Mouse (Mus musculus): ENCODE data around the gene Dnajb1. TPM values are rescaled to one million over a fixed set of nuclear protein-coding genes. Genes with fewer than 3 reads are reported as not detected.
A peak's percentile ranks its signal among the peaks of the same experiment; 100 is the strongest.

Gene Dnajb1
- total and polyA plus RNA-seq, 2 experiments from 2014 or later, result 41.2 to 65.1 TPM

DNA sequence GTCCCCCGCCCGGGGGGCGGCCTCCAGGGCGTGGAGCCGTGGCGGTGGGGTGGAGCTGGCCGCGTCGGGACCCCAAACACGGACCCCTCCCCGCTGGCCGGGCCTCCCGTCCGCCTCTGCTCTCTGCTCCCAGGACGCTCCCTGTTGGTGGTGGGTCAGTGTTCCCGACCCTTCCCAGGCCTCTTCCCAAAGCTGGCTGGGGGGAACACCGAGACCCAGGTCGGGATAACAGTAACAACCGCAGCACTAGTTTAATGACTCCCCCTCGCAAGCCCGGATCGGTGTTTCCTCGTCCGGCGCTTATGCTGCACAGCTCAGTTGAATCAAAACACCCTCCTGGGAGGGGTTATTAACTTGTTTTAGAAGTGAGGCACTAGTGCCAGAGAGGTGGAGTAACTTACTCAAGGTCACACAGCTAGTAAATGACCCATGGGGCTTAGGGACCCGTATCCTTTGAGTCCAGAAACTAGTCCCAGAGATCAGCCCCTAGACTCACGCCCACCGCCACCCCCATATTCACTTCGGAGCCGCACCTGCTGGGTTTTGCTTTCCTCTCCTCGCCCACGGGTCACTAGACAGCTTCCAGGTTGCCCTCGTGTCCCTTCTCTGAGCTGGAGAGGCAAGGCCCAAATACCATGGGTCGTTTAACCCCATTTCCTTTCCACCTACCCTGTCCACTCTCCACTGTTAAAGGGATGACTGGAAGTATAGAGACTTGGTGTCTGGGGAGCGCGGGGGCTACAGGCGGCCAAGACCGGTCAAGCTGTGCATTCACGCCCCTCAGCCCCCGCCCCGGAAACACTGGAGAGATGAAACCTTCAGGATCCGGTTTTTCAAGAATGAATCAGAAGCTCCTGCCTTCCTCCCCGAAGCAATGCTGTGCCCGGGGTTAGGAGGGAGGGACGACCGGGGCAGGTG is 45.0 kb downstream of the Dnajb1 start:
- ATAC-seq (peak; percentile 15), DNase-seq (no peak)
- no peak for TF ChIP-seq CTCF (IDR thresholded peaks at IDR 0.05; ENCODE audit: low read depth)
- Histone ChIP-seq H3K4me2 (ENCODE audit: low read depth) (peak overlapping the region; percentile 93), H3K9me3 (ENCODE audit: low read length) (no peaks in the 10 kb centered on the region), H3K36me3 (ENCODE audit: insufficient read depth) (0 out of 2 replicates have a peak, but pooled peaks cover 4% of the 10 kb centered on the region), H3K4me3 (ENCODE audit: low read depth, low read length) (peak overlapping the region; percentile 72), H3K9ac (peak overlapping the region; percentile 66), H3K27ac (ENCODE audit: low read depth, low read length) (peak overlapping the region; percentile 42; the same call in 1 of the 2 replicates), H3K27me3 (ENCODE audit: insufficient read depth, low read length) (no peaks in the 10 kb centered on the region), H3K4me1 (ENCODE audit: insufficient read depth) (peaks cover 11% of the 10 kb centered on the region)
- 4% methylated on average over 46 of the region's 46 CpGs for WGBS

- Histone ChIP-seq H3K4me2 (ENCODE audit: low read depth) (peak overlapping the region; percentile 93), H3K27ac (ENCODE audit: low read depth, low read length) (no peak overlapping the region), H3K4me3 (ENCODE audit: low read depth, low read length) (peak overlapping the region; percentile 72), H3K27me3 (ENCODE audit: insufficient read depth, low read length) (no peaks in the 10 kb centered on the region), H3K9ac (peak overlapping the region; percentile 66), H3K9me3 (ENCODE audit: low read length) (no peaks in the 10 kb centered on the region), H3K4me1 (ENCODE audit: insufficient read depth) (peaks cover 11% of the 10 kb centered on the region), H3K36me3 (ENCODE audit: insufficient read depth) (0 out of 2 replicates have a peak, but pooled peaks cover 4% of the 10 kb centered on the region)
- TF ChIP-seq CTCF (IDR thresholded peaks at IDR 0.05; ENCODE audit: low read depth), result no peak
- 42% methylated on average over 10 of the region's 10 CpGs for WGBS
- no peak for ATAC-seq
- DNase-seq, result no peak
These were observed 45.6 kb downstream of the Dnajb1 start for GRCm38 (mm10) chr8:83653662-83654017.

DNA sequence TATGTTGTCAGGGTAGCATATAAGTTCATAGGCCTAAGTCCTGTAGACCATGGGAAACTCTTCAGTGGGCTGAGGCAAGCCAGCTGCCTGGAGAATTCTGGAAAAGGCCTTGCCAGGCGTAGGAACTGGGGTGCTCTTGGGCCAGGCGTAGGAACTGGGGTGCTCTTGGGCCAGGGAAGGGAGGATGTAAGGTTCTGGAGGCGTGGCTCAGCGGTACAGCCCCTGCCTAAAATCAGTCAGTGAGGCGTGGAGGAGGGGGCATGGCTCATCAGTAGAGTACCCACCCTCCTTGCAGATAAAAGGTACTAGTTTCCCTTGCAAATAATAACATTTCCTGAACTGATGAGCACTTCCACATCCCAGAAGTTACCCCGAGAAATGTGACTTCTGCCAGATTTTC is 46.7 kb downstream of the Dnajb1 start:
- no peak overlapping the region for H3K4me2 ChIP-seq (ENCODE audit: low read depth)
- H3K4me3 ChIP-seq (ENCODE audit: low read depth, low read length), result no peak overlapping the region
- ATAC-seq (no peak), DNase-seq (no peak)
- 0 out of 2 replicates have a peak, but pooled peaks cover 4% of the 10 kb centered on the region for H3K36me3 ChIP-seq (ENCODE audit: insufficient read depth)
- peaks cover 11% of the 10 kb centered on the region for H3K4me1 ChIP-seq (ENCODE audit: insufficient read depth)
- no peaks in the 10 kb centered on the region for H3K27me3 ChIP-seq (ENCODE audit: insufficient read depth, low read length)
- H3K9ac ChIP-seq, result no peak overlapping the region
- WGBS, result 96% methylated on average over 6 of the region's 6 CpGs
- no peaks in the 10 kb centered on the region for H3K9me3 ChIP-seq (ENCODE audit: low read length)
- H3K27ac ChIP-seq (ENCODE audit: low read depth, low read length), result no peak overlapping the region
- TF ChIP-seq CTCF (IDR thresholded peaks at IDR 0.05; ENCODE audit: low read depth), result no peak

DNA sequence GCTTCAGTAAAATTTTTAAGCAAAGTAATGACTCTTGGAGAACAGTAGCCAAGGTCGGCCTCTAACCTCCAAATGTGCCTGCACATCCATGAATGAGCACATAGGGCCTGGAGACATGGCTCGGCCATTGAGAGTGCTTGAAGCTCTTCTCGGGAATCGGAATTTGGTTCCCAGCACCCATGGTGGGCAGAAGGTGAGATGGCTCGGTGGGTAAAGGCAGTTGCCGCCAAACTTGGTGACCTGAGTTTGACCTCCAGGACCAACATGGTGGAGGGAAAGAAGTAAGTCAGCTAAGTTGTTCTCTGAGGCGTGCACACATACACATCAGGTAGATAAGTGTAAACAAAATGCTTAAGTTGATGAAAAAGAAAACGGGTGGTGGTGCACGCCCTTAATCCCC is 48.0 kb downstream of the Dnajb1 start:
- 90% methylated on average over 9 of the region's 9 CpGs for WGBS
- no peak for ATAC-seq
- H3K4me1 ChIP-seq (ENCODE audit: insufficient read depth), result peaks cover 11% of the 10 kb centered on the region
- TF ChIP-seq CTCF (IDR thresholded peaks at IDR 0.05; ENCODE audit: low read depth), result no peak
- no peak overlapping the region for H3K27ac ChIP-seq (ENCODE audit: low read depth, low read length)
- no peak overlapping the region for H3K4me3 ChIP-seq (ENCODE audit: low read depth, low read length)
- H3K27me3 ChIP-seq (ENCODE audit: insufficient read depth, low read length), result no peaks in the 10 kb centered on the region
- H3K4me2 ChIP-seq (ENCODE audit: low read depth), result no peak overlapping the region
- H3K36me3 ChIP-seq (ENCODE audit: insufficient read depth), result 0 out of 2 replicates have a peak, but pooled peaks cover 4% of the 10 kb centered on the region
- DNase-seq, result no peak
- H3K9ac ChIP-seq, result no peak overlapping the region
- H3K9me3 ChIP-seq (ENCODE audit: low read length), result no peaks in the 10 kb centered on the region

DNA sequence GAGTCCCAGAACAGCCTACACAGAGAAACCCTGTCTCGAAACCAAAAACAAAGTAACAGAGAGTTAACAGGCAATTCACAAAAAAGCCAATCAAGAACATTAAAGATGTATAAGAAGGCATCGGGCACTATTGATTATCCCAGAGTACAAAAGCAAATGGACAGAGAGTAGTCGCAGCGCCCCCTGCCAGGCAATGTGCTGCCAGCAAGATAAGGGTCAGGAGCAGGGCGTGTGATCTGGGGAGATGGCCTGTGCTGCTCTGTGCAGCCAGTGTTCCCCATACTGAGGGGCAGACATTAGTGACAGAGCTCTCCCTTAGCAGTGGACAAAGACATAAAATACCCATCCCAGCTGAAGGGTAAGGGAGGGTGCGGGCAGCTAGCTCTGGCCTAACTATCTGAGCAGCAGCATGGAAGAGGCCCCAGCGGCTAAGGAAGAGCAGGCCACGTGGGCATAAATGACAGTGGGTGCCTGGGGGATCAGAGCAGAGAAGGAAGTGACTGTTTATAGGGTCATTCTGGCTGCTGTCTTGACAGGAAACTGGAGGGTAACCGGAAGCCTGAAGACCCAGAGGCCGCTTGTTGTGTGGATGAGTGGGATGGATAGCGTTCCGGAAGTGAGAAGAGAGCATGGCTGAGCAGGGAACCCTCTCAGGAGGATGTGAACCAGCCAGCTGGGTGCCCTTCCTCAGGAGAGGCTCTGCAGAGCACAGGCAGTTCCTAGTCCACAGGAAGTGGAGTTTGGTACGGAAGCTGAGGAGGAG is 48.7 kb downstream of the Dnajb1 start:
- Histone ChIP-seq H3K4me2 (ENCODE audit: low read depth) (no peak overlapping the region), H3K36me3 (ENCODE audit: insufficient read depth) (0 out of 2 replicates have a peak, but pooled peaks cover 4% of the 10 kb centered on the region), H3K4me3 (ENCODE audit: low read depth, low read length) (no peak overlapping the region), H3K9me3 (ENCODE audit: low read length) (no peaks in the 10 kb centered on the region), H3K27me3 (ENCODE audit: insufficient read depth, low read length) (no peaks in the 10 kb centered on the region), H3K9ac (no peak overlapping the region), H3K4me1 (ENCODE audit: insufficient read depth) (peaks cover 11% of the 10 kb centered on the region), H3K27ac (ENCODE audit: low read depth, low read length) (no peak overlapping the region)
- 87% methylated on average over 13 of the region's 13 CpGs for whole genome bisulfite sequencing
- peak; percentile 32; the same call in 1 of the 2 replicates for TF ChIP-seq CTCF (IDR thresholded peaks at IDR 0.05; ENCODE audit: low read depth)
- no peak for ATAC-seq
- DNase-seq, result no peak

GRCm38 (mm10) chr8:83660545-83660944 is 52.6 kb downstream of the Dnajb1 start:
- Histone ChIP-seq H3K27ac (ENCODE audit: low read depth, low read length) (peak overlapping the region; percentile 21; the same call in 1 of the 2 replicates), H3K9me3 (ENCODE audit: low read length) (no peaks in the 10 kb centered on the region), H3K4me3 (ENCODE audit: low read depth, low read length) (no peak overlapping the region), H3K9ac (0 out of 2 replicates have a peak overlapping the region, but pooled peaks have one; percentile 22), H3K4me1 (ENCODE audit: insufficient read depth) (no peaks in the 10 kb centered on the region; the same call in 1 of the 2 replicates), H3K27me3 (ENCODE audit: insufficient read depth, low read length) (no peaks in the 10 kb centered on the region), H3K36me3 (ENCODE audit: insufficient read depth) (peaks cover 8% of the 10 kb centered on the region; the same call in 1 of the 2 replicates), H3K4me2 (ENCODE audit: low read depth) (peak overlapping the region; percentile 21; the same call in 1 of the 2 replicates)
- 6% methylated on average over 8 of the region's 8 CpGs for WGBS
- peak; percentile 47 for DNase-seq
- TF ChIP-seq CTCF (IDR thresholded peaks at IDR 0.05; ENCODE audit: low read depth), result no peak
- peak; percentile 62 for ATAC-seq

Measured in forebrain, postnatal 0 days (tissue).